In genomic region chr1:156672720-156673475, GRCm38 (mm10) we compare ENCODE assay signal across 1 mouse cellular context.
TF ChIP-seq lines count a peak whose summit lies in the region.

No protein-coding gene starts in this region.

TF ChIP-seq in CH12.LX, 34 proteins besides CTCF, POLR2A, EP300 and RAD21 (continued from another document):
- TF ChIP-seq JUND (conservative IDR thresholded peaks at IDR 0.05; ENCODE audit: low read depth, low read length) = no peak
- TF ChIP-seq UBTF (IDR thresholded peaks at IDR 0.05; ENCODE audit: low read depth, low read length) = no peak
- peak; percentile 47; the same call in 1 of the 2 replicates for TF ChIP-seq ELF1 (IDR thresholded peaks at IDR 0.05; ENCODE audit: low read depth, low read length)
- no peak for TF ChIP-seq PAX5 (IDR thresholded peaks at IDR 0.05; ENCODE audit: low read length)
- peak; percentile 43 for TF ChIP-seq HCFC1 (IDR thresholded peaks at IDR 0.05; ENCODE audit: low read depth, low read length)
- peak; percentile 64; the same call in 1 of the 2 replicates for TF ChIP-seq MAZ (IDR thresholded peaks at IDR 0.05; ENCODE audit: low read depth, low read length)
- TF ChIP-seq KAT2A (IDR thresholded peaks at IDR 0.05; ENCODE audit: insufficient replicate concordance, low read length) = 0 out of 2 replicates have a peak, but pooled peaks have one; percentile 16
- TF ChIP-seq ZMIZ1 (IDR thresholded peaks at IDR 0.05; ENCODE audit: low read depth, low read length) = no peak
- TF ChIP-seq ZNF384 (IDR thresholded peaks at IDR 0.05; ENCODE audit: low read depth, low read length) = no peak
- TF ChIP-seq ZC3H11A (IDR thresholded peaks at IDR 0.05; ENCODE audit: low read depth, low read length) = no peak
- TF ChIP-seq BHLHE40 (IDR thresholded peaks at IDR 0.05; ENCODE audit: low read depth, low read length) = peak; percentile 87
- peak; percentile 98 for TF ChIP-seq MAX (IDR thresholded peaks at IDR 0.05; ENCODE audit: low read length)
- TF ChIP-seq MXI1 (IDR thresholded peaks at IDR 0.05; ENCODE audit: low read depth, low read length) = peak; percentile 98
- TF ChIP-seq ETS1 (conservative IDR thresholded peaks at IDR 0.05; ENCODE audit: low read depth, low read length) = peak; percentile 48
